Mouse (Mus musculus): ENCODE data around the gene Nell1.
"Not testable (repeated sequence)": the region's sequence is repeated elsewhere in the genome, so short reads cannot be mapped to it uniquely, and the experiment has no call there.

Nell1 gene

DNA sequence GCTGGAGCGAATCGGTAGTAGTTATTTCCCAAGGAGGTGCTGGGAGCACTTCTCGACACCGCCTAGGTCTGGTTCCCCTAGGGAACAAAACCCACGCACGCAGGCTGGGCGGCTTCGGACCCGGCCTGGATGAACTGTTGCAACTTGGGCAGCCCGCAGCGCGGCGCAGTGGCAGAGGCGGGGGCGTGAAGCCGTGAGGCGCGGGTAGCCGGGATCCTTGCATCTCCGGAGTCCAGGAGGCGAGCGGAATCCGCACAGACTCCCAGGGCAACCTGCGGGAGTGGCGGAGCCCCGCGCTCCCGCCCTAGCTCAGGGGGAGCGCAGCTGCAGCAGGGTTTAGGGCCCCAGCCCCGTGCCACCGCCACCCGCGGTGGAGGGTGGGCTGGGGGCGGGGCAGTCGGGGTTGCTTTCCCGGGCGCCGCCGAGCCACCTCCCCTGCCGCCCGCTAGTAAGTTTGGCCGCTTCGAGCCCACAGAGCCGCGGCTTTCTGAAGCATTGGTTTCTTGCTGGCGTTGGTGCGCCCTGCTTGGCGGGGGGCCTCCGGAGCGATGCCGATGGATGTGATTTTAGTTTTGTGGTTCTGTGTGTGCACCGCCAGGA lies at the start of gene Nell1:
TSS of gene Nell1 (plus strand) at position 24 of the 600 bp plus-strand sequence.
- peak; percentile 41 for DNase-seq (ENCODE audit: inconsistent ontology term)

DNA sequence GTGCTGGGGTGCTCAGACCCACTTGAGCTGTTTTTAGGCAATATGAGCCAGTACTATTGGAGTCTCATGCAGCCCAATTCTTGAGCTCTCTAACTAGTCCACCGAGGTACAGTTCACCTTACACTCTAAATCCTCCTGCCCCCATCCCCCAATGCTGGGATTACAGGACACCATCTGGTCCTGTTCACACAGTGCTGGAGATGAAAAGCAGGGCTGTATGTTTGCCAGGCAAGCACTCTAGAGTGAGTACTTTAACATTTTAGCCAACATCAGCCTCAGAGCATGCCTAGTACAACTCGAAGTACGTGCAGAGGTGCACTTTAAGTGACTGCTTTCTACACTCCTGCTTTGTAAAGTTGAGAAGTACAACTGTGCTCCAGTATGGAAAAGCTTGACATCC lies 46.1 kb upstream of the Nell1 start:
- DNase-seq (ENCODE audit: inconsistent ontology term) = no peak

DNA sequence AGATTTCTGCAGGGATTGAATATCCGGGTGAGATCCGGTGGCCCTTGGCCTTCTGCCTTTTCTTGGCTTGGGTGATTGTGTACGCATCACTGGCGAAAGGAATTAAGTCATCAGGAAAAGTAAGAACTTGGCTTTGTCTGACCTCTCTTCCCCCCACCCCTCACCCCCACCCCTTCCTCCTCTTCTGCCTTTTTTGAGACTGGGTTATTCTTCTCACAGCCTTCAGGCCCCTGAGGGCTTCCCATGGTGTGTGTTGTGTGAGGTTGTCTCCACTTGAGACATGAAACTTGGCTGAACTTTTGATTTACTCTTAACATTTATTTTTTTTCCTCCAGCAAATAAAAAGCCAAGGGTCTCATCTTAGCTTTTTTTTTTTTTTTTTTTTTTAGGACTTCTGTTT lies 44.7 kb upstream of the Nell1 start:
- DNase-seq (ENCODE audit: inconsistent ontology term) = no peak

DNA sequence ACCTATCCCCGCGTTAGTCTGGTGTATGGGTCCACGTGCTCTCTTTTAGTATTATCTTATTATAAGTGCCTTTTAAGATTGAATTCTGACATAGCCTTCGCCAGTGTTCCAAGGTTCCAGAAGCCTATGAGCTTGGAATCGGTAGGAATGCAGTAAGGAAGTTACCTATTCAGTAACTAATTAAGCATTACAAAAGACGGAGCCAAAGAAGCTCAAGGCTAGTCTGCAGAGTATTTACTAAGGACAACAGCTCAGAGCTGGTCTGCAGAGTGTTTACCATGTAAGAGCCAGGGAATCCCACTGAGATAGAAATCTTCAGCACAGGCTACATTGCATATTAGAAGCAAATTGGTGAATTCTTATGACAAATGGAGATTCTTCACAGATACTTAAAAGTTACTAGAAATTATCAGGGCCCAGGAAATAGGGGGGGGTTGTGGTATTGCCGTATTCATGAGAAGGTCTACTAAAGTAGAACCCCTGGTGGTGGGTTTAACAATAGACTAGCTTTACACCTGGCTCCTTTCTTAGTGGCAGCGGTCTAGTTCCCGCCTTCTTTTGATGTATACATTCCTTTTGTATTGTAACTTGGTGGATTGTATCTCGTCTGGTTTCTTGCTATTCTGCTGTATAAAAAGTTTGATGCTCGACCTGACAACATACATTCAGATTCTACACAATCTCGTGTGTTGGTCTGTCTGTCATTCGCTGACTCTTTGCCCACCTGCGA lies 41.1 kb upstream of the Nell1 start:
- DNase-seq (ENCODE audit: inconsistent ontology term) = not testable (repeated sequence)

DNA sequence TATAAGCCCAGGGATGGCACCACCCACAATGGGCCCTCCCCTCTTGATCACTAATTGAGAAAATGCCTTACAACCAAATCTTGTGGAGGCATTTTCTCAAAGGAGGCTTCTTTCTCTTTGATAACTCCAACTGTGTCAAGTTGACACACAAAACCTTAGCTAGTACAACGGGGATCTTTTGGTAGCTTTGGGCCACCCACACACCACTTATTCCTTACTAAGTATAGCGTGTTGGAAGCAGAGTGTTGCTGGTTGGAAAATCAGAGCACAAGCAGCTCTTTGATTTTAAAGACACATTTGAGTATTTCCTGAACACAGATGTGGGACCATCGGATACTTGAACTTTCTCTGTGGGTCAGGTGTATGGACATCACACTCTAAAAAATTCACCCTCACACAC lies 37.8 kb upstream of the Nell1 start:
- no peak for DNase-seq (ENCODE audit: inconsistent ontology term)

DNA sequence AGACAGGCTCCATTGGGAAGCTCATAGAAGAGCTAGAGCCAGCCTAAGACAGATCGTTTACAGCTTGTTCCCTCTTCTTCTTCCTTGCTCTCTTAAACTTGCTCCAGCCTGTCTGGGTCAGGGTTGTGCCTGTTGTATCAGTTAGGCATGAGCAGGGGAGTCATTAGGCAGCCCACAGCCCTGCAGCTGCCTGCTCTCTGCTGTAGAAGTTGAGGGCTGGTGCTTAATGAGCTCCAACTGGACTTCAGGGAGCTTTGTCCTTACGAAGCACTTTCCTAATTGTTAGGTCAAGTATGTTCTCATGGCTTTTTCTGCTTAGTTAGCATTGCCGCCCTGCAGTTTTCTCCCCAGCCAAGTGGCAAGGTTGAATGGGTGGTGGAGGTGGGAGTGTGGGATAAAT lies 32.6 kb upstream of the Nell1 start:
- DNase-seq (ENCODE audit: inconsistent ontology term) = no peak

DNA sequence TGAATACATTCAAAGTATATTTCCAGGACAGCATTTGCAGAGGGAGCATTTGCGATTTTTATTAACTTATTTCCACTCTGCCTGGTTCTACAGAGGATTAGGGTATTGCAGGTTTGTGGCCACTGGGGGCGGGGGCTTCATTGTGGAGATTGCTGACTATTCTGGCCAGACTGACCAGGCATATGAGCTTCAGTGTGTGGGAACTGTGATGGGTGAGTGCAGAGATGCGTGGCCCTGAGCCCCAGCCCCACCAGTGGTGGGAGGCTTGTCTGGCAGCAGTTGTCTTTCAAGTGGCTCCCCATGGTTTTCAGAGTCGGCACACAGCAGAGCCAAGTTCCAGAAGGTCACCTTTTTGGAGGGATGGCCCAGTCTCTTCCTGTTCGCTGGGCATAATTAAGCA lies 32.2 kb upstream of the Nell1 start:
- peak; percentile 46 for DNase-seq (ENCODE audit: inconsistent ontology term)

DNA sequence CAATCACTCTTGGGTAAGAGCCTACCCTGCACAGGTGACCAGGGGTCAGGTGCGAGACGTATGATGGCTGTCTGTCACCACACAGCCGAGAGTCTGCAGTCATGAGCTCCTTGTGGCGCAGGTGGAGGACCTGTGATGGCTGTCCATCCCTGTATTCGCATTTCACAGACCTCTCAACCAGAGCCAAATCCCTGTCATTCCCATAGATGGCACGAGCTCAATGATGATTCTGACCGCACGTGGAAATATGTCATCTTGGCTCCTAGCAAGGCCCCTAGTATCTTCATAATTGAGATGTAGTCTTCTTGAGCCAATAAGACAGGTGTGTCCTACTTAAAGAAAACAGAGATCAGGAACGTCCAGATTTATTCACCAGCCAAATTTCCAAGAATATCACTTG lies 28.0 kb upstream of the Nell1 start:
- no peak for DNase-seq (ENCODE audit: inconsistent ontology term)

DNA sequence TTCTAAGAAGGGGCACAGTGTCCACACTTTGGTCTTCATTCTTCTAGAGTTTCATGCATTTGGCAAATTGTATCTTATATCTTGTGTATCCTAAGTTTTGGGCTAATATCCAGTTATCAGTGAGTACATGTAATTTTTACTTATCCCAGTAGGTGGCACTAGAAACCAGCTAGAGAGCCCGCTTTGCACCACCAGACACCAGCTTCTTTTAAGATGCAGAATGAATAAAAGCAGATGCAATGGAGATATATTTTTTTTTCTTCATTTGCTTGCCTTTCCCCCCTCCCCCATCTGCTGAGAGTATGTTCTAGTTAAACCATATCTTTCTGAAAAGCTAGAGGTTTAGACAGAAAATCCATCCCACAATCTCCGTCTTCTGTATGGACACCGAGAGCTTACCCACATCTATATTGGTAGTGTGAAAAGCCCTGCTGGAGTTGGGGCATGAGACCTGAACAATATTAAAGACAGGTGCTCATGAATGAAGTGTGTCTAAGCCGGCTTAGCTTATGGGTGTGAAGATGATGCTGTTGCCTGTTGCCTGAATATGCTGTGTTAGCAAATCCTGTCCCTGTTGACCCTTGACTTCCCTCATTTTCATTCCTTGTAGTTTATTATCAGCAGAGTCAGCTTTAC lies 21.0 kb upstream of the Nell1 start:
- peak; percentile 0 for DNase-seq (ENCODE audit: inconsistent ontology term)

DNA sequence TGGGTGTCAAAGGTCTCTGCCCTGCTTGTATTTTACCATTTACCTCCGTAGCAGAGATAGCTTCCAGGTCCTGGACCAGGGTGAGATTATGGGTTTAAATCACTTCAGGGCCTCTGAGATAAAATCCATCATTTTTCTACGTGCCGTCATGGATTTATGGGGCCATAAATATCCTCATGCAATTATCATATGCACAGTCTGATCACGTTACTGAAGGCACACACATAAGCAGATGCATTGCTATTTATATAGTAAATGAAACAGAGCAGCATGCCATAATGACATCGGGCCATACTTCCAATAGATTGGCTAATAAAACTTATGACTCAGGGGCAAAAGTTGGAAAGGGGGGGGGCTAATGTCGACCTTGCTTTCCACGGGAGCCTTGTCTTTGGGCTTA lies 19.8 kb upstream of the Nell1 start:
- no peak for DNase-seq (ENCODE audit: inconsistent ontology term)

DNA sequence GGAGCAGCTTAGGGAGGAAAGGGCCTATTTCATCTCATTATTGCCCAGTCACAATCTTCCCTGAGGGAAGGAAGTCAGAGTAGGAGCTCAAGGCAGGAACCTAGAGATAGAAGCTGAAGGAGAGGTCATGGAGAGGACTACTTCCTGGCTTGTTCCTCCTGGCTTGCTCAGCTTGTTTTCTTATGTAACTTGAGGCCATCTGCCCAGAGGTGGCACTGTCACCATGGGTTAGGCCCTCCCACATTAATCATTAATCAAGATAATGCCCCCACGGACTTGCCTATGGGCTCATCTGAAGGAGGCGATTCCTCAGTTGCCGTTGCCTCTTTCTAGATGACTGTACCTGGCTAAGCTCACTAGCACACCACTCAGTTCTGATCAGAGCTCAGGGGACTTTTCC lies 17.5 kb upstream of the Nell1 start:
- DNase-seq (ENCODE audit: inconsistent ontology term) = no peak

DNA sequence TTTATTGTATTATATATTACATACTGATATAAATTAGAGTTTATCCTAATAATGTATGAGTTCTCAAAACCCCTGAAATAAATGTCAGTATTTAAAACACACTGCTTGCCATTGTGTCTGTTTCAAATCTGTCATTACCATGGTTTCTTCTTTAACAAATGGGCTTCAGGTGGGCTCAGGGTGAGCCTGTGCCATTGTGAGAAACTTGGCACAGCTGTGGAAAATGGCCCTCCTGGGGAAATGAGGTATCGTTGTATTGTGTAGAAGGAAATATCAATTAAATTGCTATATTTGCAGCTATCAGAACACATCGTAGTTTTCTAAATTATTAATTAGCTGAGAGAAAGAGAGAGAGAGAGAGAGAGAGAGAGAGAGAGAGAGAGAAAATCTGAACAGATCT lies 10.9 kb upstream of the Nell1 start:
- DNase-seq (ENCODE audit: inconsistent ontology term) = no peak

DNA sequence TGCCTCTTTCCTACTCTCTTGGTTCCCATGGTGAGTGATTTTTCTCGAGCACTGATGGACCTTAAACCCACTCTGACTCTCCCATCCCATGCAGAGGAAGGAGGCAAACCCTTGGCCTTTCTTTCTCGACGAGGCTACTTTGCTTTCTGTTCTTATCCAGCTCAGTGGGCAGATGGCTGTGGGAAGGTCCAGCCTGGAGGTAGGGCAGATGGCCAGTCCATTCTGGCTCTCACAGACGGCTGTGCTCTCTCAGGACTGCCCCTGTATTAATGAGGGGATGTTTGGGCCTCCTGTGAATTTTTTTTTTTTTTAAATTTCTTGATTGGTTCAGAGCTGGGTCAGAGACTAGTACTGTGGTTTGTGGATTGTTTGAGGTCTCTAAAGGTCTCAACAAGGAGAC lies 5.1 kb upstream of the Nell1 start:
- no peak for DNase-seq (ENCODE audit: inconsistent ontology term)

DNA sequence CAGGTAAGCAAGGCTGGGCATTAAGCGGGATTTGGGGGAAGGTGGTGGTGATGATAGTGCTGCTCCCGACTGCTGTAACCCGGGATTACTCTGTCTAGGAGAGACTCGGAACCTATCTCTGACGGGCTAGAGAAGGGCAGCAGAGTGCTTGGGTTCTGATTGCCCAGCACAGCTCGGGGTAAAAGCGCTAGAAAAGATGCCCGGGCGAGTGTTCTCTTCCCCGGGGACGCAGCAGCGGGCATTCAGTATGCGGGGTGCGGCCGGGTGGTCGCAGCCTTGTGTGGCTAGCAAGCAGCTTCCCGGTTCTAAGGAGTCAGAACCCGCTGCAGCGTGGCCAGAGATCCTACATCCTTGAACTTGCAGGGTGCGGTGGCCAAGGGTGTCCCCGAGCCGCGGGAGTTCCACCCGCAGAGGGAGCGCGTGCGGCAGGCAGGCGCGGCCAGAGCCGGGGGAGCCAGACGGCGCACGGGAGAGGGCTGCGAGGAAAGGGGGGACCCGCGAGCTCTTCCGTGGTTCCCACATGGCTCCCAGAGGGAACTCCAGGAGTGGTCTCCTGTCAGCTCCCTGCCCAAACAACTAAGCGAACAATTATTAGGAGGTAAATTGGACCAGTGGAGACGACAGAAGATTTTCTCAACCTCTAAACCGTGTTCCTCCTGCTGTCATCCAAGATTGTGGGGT lies 917 bp downstream of the Nell1 start:
- DNase-seq (ENCODE audit: inconsistent ontology term) = peak; percentile 27

DNA sequence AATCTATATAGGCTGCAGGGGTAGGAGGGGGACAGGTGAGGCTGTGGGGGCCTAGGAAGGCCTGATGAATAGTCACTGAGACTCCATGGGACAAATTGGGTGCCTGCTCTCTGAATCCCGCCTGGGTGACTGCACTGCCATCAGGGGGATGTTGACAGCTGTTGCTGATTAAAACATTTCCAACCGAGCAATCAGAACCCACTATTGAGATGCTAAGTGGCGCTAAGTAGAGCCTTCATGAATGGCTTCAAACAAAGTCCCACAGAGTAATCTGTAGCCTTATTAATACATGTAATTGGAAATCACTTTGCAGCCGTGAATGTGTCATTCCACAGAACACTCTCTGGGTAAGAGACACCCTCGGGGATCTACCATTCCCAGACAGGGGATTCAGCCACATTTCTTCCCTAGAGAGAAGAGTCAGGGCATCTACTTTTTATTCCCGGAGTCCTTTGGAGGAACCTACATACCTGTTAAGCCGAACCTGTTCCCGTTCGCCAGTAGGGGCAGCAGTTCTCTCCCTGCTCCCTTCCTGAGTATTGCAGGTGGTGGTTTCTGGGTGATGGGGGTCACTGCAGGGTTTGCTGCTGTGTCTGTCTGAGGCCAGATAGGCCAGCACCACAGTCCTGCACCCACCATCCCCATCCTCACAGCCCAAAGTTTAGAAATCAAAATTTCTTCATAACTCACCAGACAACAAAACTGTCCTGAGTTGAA lies 7.0 kb downstream of the Nell1 start:
- no peak for DNase-seq (ENCODE audit: inconsistent ontology term)

DNA sequence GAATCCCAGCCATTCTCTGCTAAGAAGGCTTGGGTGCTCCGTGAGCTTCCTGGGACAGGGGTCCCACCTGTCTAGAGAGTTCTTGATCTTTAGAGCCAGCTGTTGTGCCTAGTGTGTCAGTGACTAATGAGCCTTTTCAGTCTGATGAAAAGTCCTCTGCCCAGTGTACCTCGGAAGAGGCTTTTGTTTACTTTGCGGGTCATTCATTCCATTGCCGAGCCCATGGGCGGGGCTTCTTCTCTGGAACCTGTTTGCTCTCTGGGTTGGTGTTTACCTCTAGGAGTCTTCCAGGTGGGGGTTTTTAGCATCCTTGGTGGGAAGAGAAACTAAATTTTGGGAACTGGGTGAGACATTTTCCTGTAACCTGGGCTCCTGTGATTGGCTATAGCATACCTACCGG lies 10.0 kb downstream of the Nell1 start:
- no peak for DNase-seq (ENCODE audit: inconsistent ontology term)

DNA sequence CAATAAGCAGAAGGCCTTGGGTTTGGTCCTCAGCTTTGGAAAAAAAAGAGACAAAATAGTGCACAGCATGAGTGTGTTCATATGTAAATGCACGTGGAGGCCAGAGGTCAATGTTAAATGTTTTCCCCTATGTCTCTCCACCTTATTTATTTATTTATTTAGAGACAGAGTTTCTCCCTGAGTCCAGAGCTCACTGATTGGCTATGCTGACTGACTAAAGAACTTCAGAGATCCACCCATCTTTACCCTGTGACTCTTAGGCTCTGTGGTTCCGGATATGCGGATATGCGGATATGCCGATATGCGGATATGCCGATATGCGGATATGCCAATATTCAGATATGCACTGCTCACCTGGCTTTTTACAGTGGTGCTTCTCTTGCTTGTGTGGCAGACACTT lies 11.3 kb downstream of the Nell1 start:
- no peak for DNase-seq (ENCODE audit: inconsistent ontology term)

DNA sequence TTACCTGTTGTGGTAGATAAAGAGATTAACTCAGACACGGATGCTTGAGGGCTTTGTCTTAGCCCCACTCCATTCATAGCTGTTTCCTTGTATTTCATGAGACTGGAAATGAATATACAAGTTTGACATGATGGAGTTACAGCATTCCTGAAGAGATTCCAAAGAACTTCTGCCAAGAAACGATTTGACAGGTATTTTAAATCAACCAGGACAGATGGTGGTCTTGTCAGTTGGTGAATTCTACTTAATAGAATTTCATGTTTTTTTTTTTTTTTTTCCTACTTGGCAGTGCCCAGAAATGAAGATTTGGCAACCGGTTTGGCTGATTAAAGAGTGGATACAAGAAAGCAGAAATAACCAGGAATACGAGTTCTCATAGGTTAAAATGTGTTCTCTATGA lies 24.7 kb downstream of the Nell1 start:
- DNase-seq (ENCODE audit: inconsistent ontology term) = no peak

DNA sequence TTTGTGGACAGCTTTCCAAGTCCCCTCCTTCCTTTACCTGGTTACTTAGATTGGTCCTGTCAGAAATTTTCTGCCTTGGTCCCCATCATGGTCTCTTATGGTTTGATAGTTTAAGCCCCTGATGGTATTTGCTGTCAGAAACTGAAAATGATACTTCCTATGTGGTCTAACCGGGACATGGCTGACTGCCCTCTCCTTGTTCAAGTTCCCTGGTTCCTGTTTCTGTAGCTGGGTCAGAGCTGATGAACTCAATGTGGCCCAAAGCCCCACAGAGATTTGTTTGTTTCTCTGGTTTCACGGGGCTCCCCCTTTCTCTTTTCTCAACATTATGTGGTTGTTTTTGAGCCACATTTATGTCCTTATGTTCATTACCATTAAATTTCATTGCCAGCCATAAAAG lies 30.6 kb downstream of the Nell1 start:
- no peak for DNase-seq (ENCODE audit: inconsistent ontology term)

DNA sequence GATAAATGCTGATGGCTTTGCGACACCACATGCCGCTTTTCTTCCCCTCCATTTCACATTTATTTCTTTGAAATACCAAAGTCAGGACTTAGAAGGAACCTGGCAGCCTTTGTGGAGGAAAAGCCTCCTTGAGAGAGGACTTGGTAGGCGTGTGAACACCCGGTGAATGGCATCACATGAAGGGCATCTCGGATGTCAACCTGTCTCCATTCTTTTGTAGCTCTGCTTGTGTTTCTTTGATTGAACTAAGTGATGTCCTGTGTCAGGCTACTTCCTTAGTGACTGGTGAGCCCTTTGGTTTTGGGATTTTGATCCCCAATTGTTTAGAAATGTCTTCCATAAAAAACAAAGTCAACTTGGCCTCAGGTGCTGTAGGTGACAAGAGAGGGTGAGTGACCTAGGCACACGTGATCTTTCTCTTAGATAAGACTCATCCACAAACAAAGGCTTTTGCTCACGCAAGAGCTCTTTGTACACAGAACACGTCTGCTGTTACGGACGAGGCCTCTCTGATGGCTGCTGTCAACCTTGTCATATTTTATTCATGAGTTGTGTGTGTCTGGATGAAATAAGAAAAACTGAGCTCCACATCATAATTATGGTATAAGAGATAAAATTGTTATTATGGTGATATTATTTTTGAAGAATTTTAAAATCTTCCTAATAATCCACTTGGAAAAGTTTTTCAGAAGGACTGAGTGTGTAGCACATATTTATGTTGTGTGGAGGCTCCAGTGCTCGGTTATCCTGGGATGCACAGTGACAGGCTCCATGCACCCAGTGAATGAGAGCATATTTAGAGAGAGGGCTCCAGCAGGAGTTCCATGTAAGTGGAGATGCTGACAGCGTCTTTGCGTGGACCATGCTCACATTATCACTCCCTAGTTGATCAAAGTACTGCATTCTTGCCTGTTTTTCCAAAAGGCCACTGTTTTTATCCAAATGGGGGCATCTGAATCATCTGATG lies 60.8 kb downstream of the Nell1 start:
- DNase-seq (ENCODE audit: inconsistent ontology term) = no peak

DNA sequence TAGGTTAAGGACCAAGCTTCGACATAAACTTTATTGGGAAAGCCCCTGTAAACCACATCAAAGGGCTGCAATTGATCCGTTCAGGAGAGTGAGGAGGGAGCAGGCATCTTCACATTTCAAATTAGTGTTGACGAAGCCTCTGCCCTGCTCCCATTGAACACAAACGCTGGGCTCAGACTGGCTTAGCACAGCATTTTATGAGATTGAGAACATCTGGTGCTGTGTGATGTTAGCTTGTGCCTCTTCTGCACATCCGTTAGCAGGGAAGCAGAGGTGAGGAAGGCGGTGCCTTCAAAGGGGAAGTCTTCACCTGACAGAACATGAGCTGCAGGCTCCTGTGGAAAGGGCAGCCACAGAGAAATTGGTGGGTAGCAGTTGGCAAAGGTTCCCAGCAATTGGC lies 66.4 kb downstream of the Nell1 start:
- no peak for DNase-seq (ENCODE audit: inconsistent ontology term)
